Mouse (Mus musculus) heart, postnatal 14 days (tissue): Measurements from ENCODE around the gene Fbxo44. TPM values are rescaled to one million over a fixed set of nuclear protein-coding genes. Genes with fewer than 3 reads are reported as not detected.
"Not testable (repeated sequence)": the region's sequence is repeated elsewhere in the genome, so short reads cannot be mapped to it uniquely, and the experiment has no call there.

Experiments used
- DNase-seq, 2 experiments: peaks; one replicate each; pipeline ENCODE4 v3.0.0; 2021 to 2022
- intact Hi-C: fragments of 180-260 bp; cut with DNase I; formaldehyde crosslinking; loops from one replicate; pipeline ENCODE4 v1.15.1; 2025
- long read RNA-seq, 2 experiments: library from polyadenylated mRNA; stranded (forward); transcript quantifications; one replicate each; pipeline ENCODE4 v2.0.0; 2021
- total RNA-seq, 2 experiments: library from RNA; stranded (reverse); gene quantifications; 2 replicates each; pipeline ENCODE4 v1.2.3; 2021

Gene Fbxo44
- 10 to 100 TPM in 1 of 2 experiments, 1 to 10 TPM in 1; 9.9 to 11.0 TPM for total RNA-seq
- long read RNA-seq, experiment 1, transcript Fbxo44-201 (6 exons, 1,829 nt): major isoform, 10 of 14 reads
- long read RNA-seq, experiment 1, partial matches to known transcripts: 0 of 14 reads
- long read RNA-seq, experiment 1, other reads (novel, unspliced or antisense): 2 of 14 reads
- long read RNA-seq, experiment 2, transcript Fbxo44-201 (6 exons, 1,829 nt): major isoform, 10 of 15 reads
- long read RNA-seq, experiment 2, partial matches to known transcripts: 1 of 15 reads
- long read RNA-seq, experiment 2, other reads (novel, unspliced or antisense): 1 of 15 reads

- DNase-seq: no peak
- intact Hi-C loops: no loop called here
Measured at GRCm38 (mm10) chr4:148160436-148161390, at the start of gene Fbxo44, which contains the start of gene Fbxo2. Gene Fbxo44, minus strand, starts transcription at chr4:148160482. Gene Fbxo2, plus strand, starts transcription at chr4:148160621.

- DNase-seq: no peak
Measured at GRCm38 (mm10) chr4:148204873-148205232, 44.6 kb upstream of the Fbxo44 start.

GRCm38 (mm10) chr4:148204061-148204872 is 44.0 kb upstream of the Fbxo44 start:
- intact Hi-C loops: no loop called here
- no peak for DNase-seq

More at GRCm38 (mm10) chr4:148204873-148205232, 44.6 kb upstream of the Fbxo44 start:
- intact Hi-C loops: no loop called here

- intact Hi-C loops: no loop called here
- DNase-seq: no peak
Measured at GRCm38 (mm10) chr4:148203557-148203956, 43.3 kb upstream of the Fbxo44 start.

- DNase-seq: no peak
Measured at GRCm38 (mm10) chr4:148198721-148199120, 38.4 kb upstream of the Fbxo44 start.

GRCm38 (mm10) chr4:148194400-148194799 is 34.1 kb upstream of the Fbxo44 start:
- intact Hi-C loops: no loop called here

More at GRCm38 (mm10) chr4:148198721-148199120, 38.4 kb upstream of the Fbxo44 start:
- intact Hi-C loops: no loop called here

GRCm38 (mm10) chr4:148192707-148193245 is 32.5 kb upstream of the Fbxo44 start:
- no peak for DNase-seq
- intact Hi-C loops: no loop called here

More at GRCm38 (mm10) chr4:148194400-148194799, 34.1 kb upstream of the Fbxo44 start:
- DNase-seq: no peak

- intact Hi-C loops, DNase-seq: not testable (repeated sequence)
Measured at GRCm38 (mm10) chr4:148188767-148189166, 28.5 kb upstream of the Fbxo44 start.

- no peak for DNase-seq
- intact Hi-C loops: no loop called here
Measured at GRCm38 (mm10) chr4:148185819-148186218, 25.5 kb upstream of the Fbxo44 start.

GRCm38 (mm10) chr4:148184564-148184963 is 24.3 kb upstream of the Fbxo44 start:
- intact Hi-C loops: no loop called here

GRCm38 (mm10) chr4:148182363-148182762 is 22.1 kb upstream of the Fbxo44 start:
- intact Hi-C loops: no loop called here
- no peak for DNase-seq

More at GRCm38 (mm10) chr4:148184564-148184963, 24.3 kb upstream of the Fbxo44 start:
- DNase-seq: no peak

GRCm38 (mm10) chr4:148181483-148181882 is 21.2 kb upstream of the Fbxo44 start:
- intact Hi-C loops: no loop called here
- DNase-seq: no peak

GRCm38 (mm10) chr4:148177716-148178115 is 17.4 kb upstream of the Fbxo44 start:
- intact Hi-C loops: no loop called here
- DNase-seq: no peak

- intact Hi-C loops, DNase-seq: not testable (repeated sequence)
Measured at GRCm38 (mm10) chr4:148176603-148177002, 16.3 kb upstream of the Fbxo44 start.

- intact Hi-C loops: no loop called here
- DNase-seq: no peak
Measured at GRCm38 (mm10) chr4:148174495-148174862, 14.2 kb upstream of the Fbxo44 start.

- DNase-seq: no peak
- intact Hi-C loops: no loop called here
Measured at GRCm38 (mm10) chr4:148173811-148174494, 13.7 kb upstream of the Fbxo44 start.

GRCm38 (mm10) chr4:148171261-148171660 is 11.0 kb upstream of the Fbxo44 start:
- intact Hi-C loops: no loop called here
- DNase-seq: no peak

- intact Hi-C loops: loop anchor here (1.0 kb wide), 1 partner anchor 258 kb away; no protein-coding TSS in a partner anchor
- peak; percentile 52 to 71 for DNase-seq
Measured at GRCm38 (mm10) chr4:148170842-148171241, 10.6 kb upstream of the Fbxo44 start.

GRCm38 (mm10) chr4:148169586-148169985 is 9.3 kb upstream of the Fbxo44 start:
- DNase-seq: no peak
- intact Hi-C loops: loop anchor here (5.0 kb wide), 1 partner anchor 438 kb away; no protein-coding TSS in a partner anchor
